Mouse (Mus musculus) C2C12 (cell line): ENCODE measurements around the gene Cfap43. TPM values are rescaled to one million over a fixed set of nuclear protein-coding genes. Genes with fewer than 3 reads are reported as not detected.

Experiments
- H3K27me3 ChIP-seq: one replicate; pipeline ENCODE4 v1.6.1; 2011; ENCODE audit not compliant: control insufficient read depth, insufficient read depth, insufficient read length
- H3K36me3 ChIP-seq: one replicate; pipeline ENCODE4 v1.6.1; 2011; ENCODE audit not compliant: control insufficient read depth, insufficient read depth
- H3K4me3 ChIP-seq: one replicate; pipeline ENCODE4 v1.5.1; 2011; ENCODE audit warnings: mild to moderate bottlenecking, control low read depth; ENCODE audit not compliant: poor library complexity, insufficient read depth, severe bottlenecking
- H3K79me2 ChIP-seq: one replicate; pipeline ENCODE4 v1.6.1; 2011; ENCODE audit not compliant: control insufficient read depth, insufficient read depth
- H3K79me3 ChIP-seq: one replicate; pipeline ENCODE4 v1.6.1; 2011; ENCODE audit warnings: low read depth, control low read depth
- H3ac ChIP-seq: one replicate; pipeline ENCODE3; 2011; ENCODE audit warnings: low read depth; ENCODE audit not compliant: control insufficient read depth, insufficient read length
- CEBPB ChIP-seq: IDR thresholded peaks from one replicate; pipeline ENCODE4 v1.6.1; 2011; ENCODE audit warnings: low read depth, mild to moderate bottlenecking, control low read depth, moderate library complexity
- CTCF ChIP-seq: IDR thresholded peaks from one replicate; pipeline ENCODE4 v1.5.1; 2011; ENCODE audit not compliant: control insufficient read depth, insufficient read depth, insufficient read length
- FOSL1 ChIP-seq: IDR thresholded peaks from one replicate; pipeline ENCODE4 v1.8.0; 2011; ENCODE audit warnings: mild to moderate bottlenecking, low read length; ENCODE audit not compliant: poor library complexity, insufficient read depth, severe bottlenecking
- MAX ChIP-seq: IDR thresholded peaks from one replicate; pipeline ENCODE4 v1.6.1; 2011; ENCODE audit warnings: mild to moderate bottlenecking, control low read depth
- MYOD1 ChIP-seq: IDR thresholded peaks from one replicate; pipeline ENCODE4 v1.6.1; 2011; ENCODE audit warnings: low read depth; ENCODE audit not compliant: control insufficient read depth, insufficient read length
- MYOG ChIP-seq: IDR thresholded peaks from one replicate; pipeline ENCODE4 v1.6.1; 2011; ENCODE audit not compliant: control insufficient read depth, insufficient read length; ENCODE audit errors: extremely low read depth
- USF1 ChIP-seq: IDR thresholded peaks from one replicate; pipeline ENCODE4 v1.6.1; 2011; ENCODE audit warnings: low read depth, mild to moderate bottlenecking, control low read depth, moderate library complexity
- polyA plus RNA-seq: library from polyadenylated mRNA; unstranded; fragments of >200 nt; fragmentation: generic; extraction: Trizol; gene quantifications from one replicate; pipeline ENCODE4 v1.2.1, GENCODE M21; 2012; ENCODE audit warnings: missing spikeins

Cfap43 gene
- polyA plus RNA-seq, 1 experiment = 0.07 TPM

- no peak for TF ChIP-seq USF1
- no peak for TF ChIP-seq CTCF
- no peak for TF ChIP-seq MYOG
- TF ChIP-seq FOSL1 = no peak
- TF ChIP-seq MYOD1 = no peak
- no peak overlapping the region for H3K4me3 ChIP-seq
Measured at GRCm38 (mm10) chr19:47710376-47710775, 208.7 kb downstream of the Cfap43 start.

GRCm38 (mm10) chr19:47705772-47706309, 213.2 kb downstream of the Cfap43 start:
- H3K36me3 ChIP-seq = no peaks in the 10 kb centered on the region
- H3ac ChIP-seq = no peak overlapping the region
- H3K4me3 ChIP-seq = no peak overlapping the region
- no peaks in the 10 kb centered on the region for H3K79me3 ChIP-seq
- no peaks in the 10 kb centered on the region for H3K79me2 ChIP-seq
- no peak for TF ChIP-seq USF1
- no peak for TF ChIP-seq MAX
- no peak for TF ChIP-seq CTCF
- no peak for TF ChIP-seq FOSL1
- H3K27me3 ChIP-seq = no peaks in the 10 kb centered on the region

More at GRCm38 (mm10) chr19:47710376-47710775, 208.7 kb downstream of the Cfap43 start:
- no peaks in the 10 kb centered on the region for H3K27me3 ChIP-seq
- H3K36me3 ChIP-seq = no peaks in the 10 kb centered on the region
- H3K79me3 ChIP-seq = no peaks in the 10 kb centered on the region
- H3ac ChIP-seq = no peak overlapping the region
- no peaks in the 10 kb centered on the region for H3K79me2 ChIP-seq

GRCm38 (mm10) chr19:47705080-47705771, 213.9 kb downstream of the Cfap43 start:
- Histone ChIP-seq H3K36me3 (no peaks in the 10 kb centered on the region), H3K4me3 (no peak overlapping the region), H3K27me3 (no peaks in the 10 kb centered on the region), H3ac (no peak overlapping the region), H3K79me3 (no peaks in the 10 kb centered on the region), H3K79me2 (no peaks in the 10 kb centered on the region)
- no peak for TF ChIP-seq CTCF
- no peak for TF ChIP-seq USF1
- TF ChIP-seq MYOD1 = no peak
- TF ChIP-seq MYOG = no peak
- no peak for TF ChIP-seq MAX
- TF ChIP-seq CEBPB = no peak
- TF ChIP-seq FOSL1 = no peak

- H3K79me2 ChIP-seq = no peaks in the 10 kb centered on the region
- H3K4me3 ChIP-seq = no peak overlapping the region
- H3K27me3 ChIP-seq = no peaks in the 10 kb centered on the region
- no peak for TF ChIP-seq MAX
- no peak for TF ChIP-seq CTCF
- TF ChIP-seq FOSL1 = no peak
- TF ChIP-seq MYOG = no peak
- TF ChIP-seq USF1 = no peak
- no peak for TF ChIP-seq MYOD1
- no peak for TF ChIP-seq CEBPB
- H3K79me3 ChIP-seq = no peaks in the 10 kb centered on the region
- H3ac ChIP-seq = no peak overlapping the region
- no peaks in the 10 kb centered on the region for H3K36me3 ChIP-seq
Measured at GRCm38 (mm10) chr19:47700509-47700908, 218.6 kb downstream of the Cfap43 start.

- Histone ChIP-seq H3K79me2 (no peaks in the 10 kb centered on the region), H3ac (no peak overlapping the region), H3K36me3 (no peaks in the 10 kb centered on the region), H3K79me3 (no peaks in the 10 kb centered on the region), H3K27me3 (no peaks in the 10 kb centered on the region), H3K4me3 (no peak overlapping the region)
- TF ChIP-seq USF1 (peak; percentile 2), CTCF (no peak), MYOD1 (peak; percentile 42), MAX (peak; percentile 73), CEBPB (peak; percentile 84), FOSL1 (peak; percentile 83)
Measured at GRCm38 (mm10) chr19:47699743-47700142, 219.3 kb downstream of the Cfap43 start.

- Histone ChIP-seq H3K36me3 (no peaks in the 10 kb centered on the region), H3K79me3 (no peaks in the 10 kb centered on the region), H3ac (no peak overlapping the region), H3K4me3 (no peak overlapping the region), H3K79me2 (no peaks in the 10 kb centered on the region), H3K27me3 (no peaks in the 10 kb centered on the region)
- peak; percentile 80 for TF ChIP-seq MYOD1
- no peak for TF ChIP-seq FOSL1
Measured at GRCm38 (mm10) chr19:47698266-47698665, 220.8 kb downstream of the Cfap43 start.
